Mouse (Mus musculus) liver, embryonic 14.5 days (tissue): ENCODE data around the gene Ptprn2.

Experiments used
- CTCF ChIP-seq: IDR thresholded peaks from 2 replicates; pipeline ENCODE4 v1.5.1; 2016; ENCODE audit warnings: antibody characterized with exemption, low read depth, control low read depth
- EP300 ChIP-seq: IDR thresholded peaks from 2 replicates; pipeline ENCODE4 v1.6.1; 2016; ENCODE audit warnings: antibody characterized with exemption, low read depth

- no peak for TF ChIP-seq CTCF
- TF ChIP-seq EP300, result no peak
Measured at GRCm38 (mm10) chr12:117213531-117213930, 728.0 kb downstream of the Ptprn2 start.
